Mouse (Mus musculus): ENCODE measurements at regions not wholly inside any gene's neighbourhood (a gene's known extent, or its start where the extent isn't known, plus 50 kb on each side); places are given as distances from the start of the nearest gene placed in this dataset.

- TF ChIP-seq JUND (conservative IDR thresholded peaks at IDR 0.05; ENCODE audit: low read depth, low read length) (no peak), POLR2A (IDR thresholded peaks at IDR 0.05; ENCODE audit: low read depth, low read length) (no peak), TCF12 (IDR thresholded peaks at IDR 0.05; ENCODE audit: low read depth, low read length) (no peak), ZC3H11A (IDR thresholded peaks at IDR 0.05; ENCODE audit: low read depth, low read length) (no peak), MYC (IDR thresholded peaks at IDR 0.05; ENCODE audit: low read depth, low read length) (no peak), CTCF (conservative IDR thresholded peaks at IDR 0.05 in 1 of 2, IDR thresholded peaks at IDR 0.05 in 1 of 2; ENCODE audit: low read depth in 2 of 2, low read length in 2 of 2) (no peak), HCFC1 (IDR thresholded peaks at IDR 0.05; ENCODE audit: low read depth, low read length) (no peak), UBTF (IDR thresholded peaks at IDR 0.05; ENCODE audit: low read depth, low read length) (no peak), SMC3 (IDR thresholded peaks at IDR 0.05; ENCODE audit: low read depth, low read length) (no peak), BHLHE40 (IDR thresholded peaks at IDR 0.05; ENCODE audit: low read depth, low read length) (no peak), IRF4 (IDR thresholded peaks at IDR 0.05; ENCODE audit: low read depth, low read length) (no peak), RCOR1 (conservative IDR thresholded peaks at IDR 0.05; ENCODE audit: low read depth, low read length) (no peak), ELF1 (IDR thresholded peaks at IDR 0.05; ENCODE audit: low read depth, low read length) (no peak)
- Histone ChIP-seq H3K4me3 (replicated peaks in 1 of 3; ENCODE audit: low read depth in 2 of 3, low read length in 2 of 3, poor library complexity in 1 of 3) (no peak overlapping the region), H3K4me2 (ENCODE audit: insufficient read depth, low read depth, poor library complexity, severe bottlenecking) (no peak overlapping the region), H3K79me2 (replicated peaks; ENCODE audit: control insufficient read depth, extremely low read depth, insufficient read depth, poor library complexity, severe bottlenecking) (no peaks in the 10 kb centered on the region), H3K36me3 (replicated peaks in 1 of 2; ENCODE audit: control insufficient read depth in 1 of 2, insufficient read depth in 1 of 2, low read length in 1 of 2) (no peaks in the 10 kb centered on the region), H3K9ac (ENCODE audit: insufficient read depth, low read depth) (no peak overlapping the region), H3K4me1 (ENCODE audit: control insufficient read depth in 1 of 2, insufficient read depth in 2 of 2) (no peaks in the 10 kb centered on the region), H3K27me3 (replicated peaks) (no peaks in the 10 kb centered on the region), H3K27ac (ENCODE audit: insufficient read depth, low read depth) (no peak overlapping the region), H3K9me3 (replicated peaks; ENCODE audit: low read length) (no peaks in the 10 kb centered on the region)
- in situ Hi-C loops (cut with MboI; ENCODE audit: low pct_ligation_motif_present, low pct_unique_long_range_greater_than_20kb, low sequenced_read_pairs): no loop called here
- no peak for DNase-seq (ENCODE audit: extremely low read depth)
- dilution Hi-C loops (cut with MboI; ENCODE audit: extremely low pct_ligation_motif_present, extremely low pct_unique_long_range_greater_than_20kb, low sequenced_read_pairs): no loop called here
Observed at GRCm38 (mm10) chr12:25609045-25609444, 512.1 kb upstream of the Id2 start.

DNA sequence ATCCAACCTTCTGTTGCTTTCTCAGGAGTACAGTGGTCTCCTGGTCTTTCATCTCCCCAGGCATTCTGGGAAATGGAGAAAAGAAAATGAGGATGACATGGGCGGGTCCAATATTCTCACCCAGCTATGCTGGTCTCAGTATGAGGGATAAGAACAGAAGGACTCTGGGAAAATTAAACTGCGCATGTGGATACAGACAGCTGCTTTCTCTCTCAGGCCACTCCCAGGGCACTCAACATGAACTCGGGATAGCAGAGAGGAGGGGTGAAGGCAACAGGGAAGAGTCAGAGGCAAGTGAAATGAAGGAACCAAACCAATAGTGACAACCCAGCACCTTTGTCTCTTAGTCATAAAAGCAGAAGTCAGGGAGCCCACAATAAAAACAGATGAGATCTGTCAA, 508.5 kb upstream of the Id2 start:
- no peak overlapping the region for H3K4me3 ChIP-seq (replicated peaks in 1 of 3; ENCODE audit: low read depth in 2 of 3, low read length in 2 of 3, poor library complexity in 1 of 3)

More for the DNA sequence above, 508.5 kb upstream of the Id2 start:
- no peak overlapping the region for H3K27ac ChIP-seq (ENCODE audit: insufficient read depth, low read depth)
- no peak for TF ChIP-seq TBP (conservative IDR thresholded peaks at IDR 0.05; ENCODE audit: low read depth, low read length)
- no peak for TF ChIP-seq ELF1 (IDR thresholded peaks at IDR 0.05; ENCODE audit: low read depth, low read length)
- no peak for TF ChIP-seq JUND (conservative IDR thresholded peaks at IDR 0.05; ENCODE audit: low read depth, low read length)
- TF ChIP-seq ZMIZ1 (IDR thresholded peaks at IDR 0.05; ENCODE audit: low read depth, low read length): no peak
- TF ChIP-seq POLR2A (IDR thresholded peaks at IDR 0.05; ENCODE audit: low read depth, low read length): no peak
- TF ChIP-seq HCFC1 (IDR thresholded peaks at IDR 0.05; ENCODE audit: low read depth, low read length): no peak
- TF ChIP-seq JUN (IDR thresholded peaks at IDR 0.05; ENCODE audit: insufficient read depth, low read depth, low read length): no peak
- no peak for TF ChIP-seq SMC3 (IDR thresholded peaks at IDR 0.05; ENCODE audit: low read depth, low read length)
- no peak for TF ChIP-seq USF1 (IDR thresholded peaks at IDR 0.05; ENCODE audit: low read depth, low read length)
- TF ChIP-seq NELFE (IDR thresholded peaks at IDR 0.05; ENCODE audit: low read depth, low read length): no peak
- TF ChIP-seq IRF4 (IDR thresholded peaks at IDR 0.05; ENCODE audit: low read depth, low read length): no peak
- TF ChIP-seq POLR2AphosphoS2 (IDR thresholded peaks at IDR 0.05; ENCODE audit: low read depth, low read length): no peak
- no peak for TF ChIP-seq CHD2 (IDR thresholded peaks at IDR 0.05; ENCODE audit: low read length)
- no peak for TF ChIP-seq RAD21 (IDR thresholded peaks at IDR 0.05; ENCODE audit: low read depth, low read length)
- no peak for TF ChIP-seq CHD1 (IDR thresholded peaks at IDR 0.05; ENCODE audit: low read depth, low read length)
- no peak for TF ChIP-seq BHLHE40 (IDR thresholded peaks at IDR 0.05; ENCODE audit: low read depth, low read length)
- no peak for TF ChIP-seq UBTF (IDR thresholded peaks at IDR 0.05; ENCODE audit: low read depth, low read length)
- H3K9me3 ChIP-seq (replicated peaks; ENCODE audit: low read length): no peaks in the 10 kb centered on the region
- dilution Hi-C loops (cut with MboI; ENCODE audit: extremely low pct_ligation_motif_present, extremely low pct_unique_long_range_greater_than_20kb, low sequenced_read_pairs): no loop called here
- H3K79me2 ChIP-seq (replicated peaks; ENCODE audit: control insufficient read depth, extremely low read depth, insufficient read depth, poor library complexity, severe bottlenecking): no peaks in the 10 kb centered on the region
- DNase-seq (ENCODE audit: extremely low read depth): no peak
- in situ Hi-C loops (cut with MboI; ENCODE audit: low pct_ligation_motif_present, low pct_unique_long_range_greater_than_20kb, low sequenced_read_pairs): no loop called here
- no peak overlapping the region for H3K4me2 ChIP-seq (ENCODE audit: insufficient read depth, low read depth, poor library complexity, severe bottlenecking)
- no peaks in the 10 kb centered on the region for H3K4me1 ChIP-seq (ENCODE audit: control insufficient read depth in 1 of 2, insufficient read depth in 2 of 2)
- H3K36me3 ChIP-seq (replicated peaks in 1 of 2; ENCODE audit: control insufficient read depth in 1 of 2, insufficient read depth in 1 of 2, low read length in 1 of 2): no peaks in the 10 kb centered on the region
- H3K9ac ChIP-seq (ENCODE audit: insufficient read depth, low read depth): no peak overlapping the region
- no peaks in the 10 kb centered on the region for H3K27me3 ChIP-seq (replicated peaks)
